Mouse (Mus musculus) layer of hippocampus, postnatal 25 days (tissue): ENCODE measurements around the gene Spcs2. TPM values are rescaled to one million over a fixed set of nuclear protein-coding genes. Genes with fewer than 3 reads are reported as not detected.

Source experiments
- DNase-seq, 2 experiments: peaks; one replicate each; pipeline ENCODE4 v3.0.0; 2022; ENCODE audit warnings: mixed read lengths in 2 of 2, low spot score in 1 of 2; ENCODE audit errors: extremely low spot score in 1 of 2
- total RNA-seq, 2 experiments: library from RNA; stranded (reverse); gene quantifications; 2 replicates each; pipeline ENCODE4 v1.2.3; 2021

The Spcs2 gene
- total RNA-seq, 2 experiments from 2014 or later, result 89.9 to 104 TPM

DNA sequence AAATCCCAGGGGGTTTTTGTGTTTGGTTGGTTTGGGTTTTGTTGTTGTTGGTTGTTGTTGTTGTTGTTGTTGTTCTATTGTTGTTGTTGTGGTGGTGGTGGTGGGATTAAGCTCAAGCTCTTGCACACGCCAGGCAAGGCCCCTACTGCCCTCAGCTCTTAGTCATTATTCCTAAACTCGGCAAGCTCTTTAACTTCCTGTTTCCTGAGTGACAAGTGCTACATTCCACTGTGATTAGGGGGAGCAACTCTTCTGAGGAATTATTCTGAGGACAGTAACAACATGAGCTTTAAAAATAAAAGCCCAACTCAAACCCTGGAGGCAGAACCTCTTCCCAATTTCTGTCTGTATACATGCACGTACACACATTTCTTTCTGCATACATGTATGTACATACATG lies 2.0 kb upstream of the Spcs2 start:
- no peak for DNase-seq

DNA sequence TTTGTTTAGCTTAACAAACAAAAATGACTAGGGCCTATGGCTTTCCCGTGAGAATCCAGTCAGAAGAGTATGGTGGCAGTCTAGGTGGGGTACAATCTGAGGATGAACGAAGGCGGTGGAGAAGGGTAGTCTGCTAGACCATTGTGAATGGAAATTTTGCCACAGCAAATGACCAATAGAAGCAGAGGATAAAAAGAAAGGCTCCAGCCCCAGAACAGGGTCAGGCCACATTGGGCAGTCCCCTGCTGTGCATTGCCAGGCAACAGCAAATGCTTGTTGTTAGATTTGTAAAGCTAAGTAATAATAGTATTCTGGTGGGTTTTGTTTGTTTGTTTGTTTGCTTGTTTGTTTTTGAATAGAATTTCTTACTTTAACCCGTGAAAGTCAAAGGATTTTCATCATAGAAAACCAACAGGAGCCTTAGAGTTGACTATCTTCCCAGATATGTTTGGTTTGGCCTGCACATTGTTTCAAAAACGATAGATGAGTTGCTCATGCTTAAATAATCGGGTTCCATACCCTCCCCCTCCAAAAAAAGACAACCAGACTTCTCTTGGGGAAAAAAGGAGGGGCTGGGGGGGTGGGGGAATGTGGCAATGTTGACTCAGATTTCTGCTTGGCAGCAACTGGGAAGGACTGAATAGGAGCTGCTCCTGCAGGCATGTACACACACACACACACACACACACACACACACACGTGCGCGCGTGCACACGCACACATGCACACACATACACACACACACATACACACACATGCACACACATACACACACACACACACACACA lies 1.2 kb upstream of the Spcs2 start:
- no peak for DNase-seq

DNA sequence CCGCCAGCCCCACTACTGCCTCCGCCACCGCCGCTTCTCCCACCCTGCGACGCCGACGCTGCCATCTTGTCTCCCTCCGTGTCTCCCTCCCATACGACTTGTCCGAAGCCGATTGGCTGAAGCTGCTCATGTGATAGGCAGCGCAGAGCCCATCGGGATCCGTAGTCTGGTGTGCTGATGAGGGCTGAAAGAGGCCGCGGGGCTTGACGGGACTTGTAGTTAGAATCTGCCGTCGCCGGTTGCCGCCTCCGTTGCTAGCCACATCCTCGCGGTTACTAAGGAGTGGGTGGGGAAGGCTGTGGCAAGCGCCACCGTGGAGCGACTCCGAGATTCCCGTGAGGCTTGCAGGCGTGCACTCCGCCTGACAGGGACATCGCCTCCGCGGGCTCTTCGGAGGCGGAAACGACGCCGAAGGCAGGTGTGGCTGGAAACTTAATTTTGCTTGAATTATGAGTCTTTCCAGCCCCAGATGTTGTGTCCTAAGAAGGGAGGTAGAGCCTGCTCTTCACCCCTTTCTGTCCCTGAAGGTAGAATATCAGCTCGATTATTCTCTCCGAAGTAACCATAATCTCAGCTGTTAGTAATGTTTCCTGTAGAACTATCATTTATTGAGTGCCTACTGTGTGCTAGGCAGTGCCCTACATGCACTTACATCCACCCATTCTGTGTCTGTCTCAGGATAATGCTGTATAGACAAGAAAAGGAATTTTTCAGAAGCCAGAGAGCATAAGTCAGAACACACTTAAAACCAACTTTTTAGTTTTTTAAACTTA lies 4.3 kb downstream of the Spcs2 start, which contains the start of gene Xrra1:
Xrra1 (plus strand) TSS at position 304 of the 773 bp plus-strand sequence.
- DNase-seq, result peak; percentile 82 to 85

DNA sequence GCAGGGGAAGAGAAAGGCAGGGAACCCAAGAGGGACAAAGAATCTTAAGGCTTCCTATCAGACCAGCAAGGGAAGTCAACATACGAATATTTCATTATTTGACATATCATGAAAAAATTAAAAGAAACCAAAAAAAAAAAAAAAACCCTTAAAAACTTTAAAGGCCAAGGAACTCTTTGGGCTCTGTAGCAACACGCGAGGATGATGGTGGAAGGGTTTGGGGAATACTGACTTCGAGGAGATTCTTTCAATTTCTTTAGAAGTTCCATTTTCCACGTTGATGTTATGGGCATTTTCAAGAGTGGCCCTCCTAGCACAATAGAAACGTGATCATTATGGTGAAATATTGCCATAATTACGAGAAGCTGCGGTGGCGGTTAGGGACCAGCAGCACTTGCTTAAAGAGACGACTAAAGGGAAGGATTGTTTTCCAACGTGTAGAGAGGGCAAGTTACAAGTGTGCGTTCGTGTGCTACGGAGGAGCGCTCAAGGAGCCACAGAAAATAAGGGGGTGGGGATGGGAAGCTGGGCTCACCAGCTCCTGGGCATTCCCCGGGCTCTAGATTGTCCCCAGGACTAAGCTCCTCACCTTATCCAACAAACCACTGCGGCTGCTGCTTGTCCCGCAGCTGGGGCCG lies 5.0 kb downstream of the Spcs2 start:
- DNase-seq, result no peak

DNA sequence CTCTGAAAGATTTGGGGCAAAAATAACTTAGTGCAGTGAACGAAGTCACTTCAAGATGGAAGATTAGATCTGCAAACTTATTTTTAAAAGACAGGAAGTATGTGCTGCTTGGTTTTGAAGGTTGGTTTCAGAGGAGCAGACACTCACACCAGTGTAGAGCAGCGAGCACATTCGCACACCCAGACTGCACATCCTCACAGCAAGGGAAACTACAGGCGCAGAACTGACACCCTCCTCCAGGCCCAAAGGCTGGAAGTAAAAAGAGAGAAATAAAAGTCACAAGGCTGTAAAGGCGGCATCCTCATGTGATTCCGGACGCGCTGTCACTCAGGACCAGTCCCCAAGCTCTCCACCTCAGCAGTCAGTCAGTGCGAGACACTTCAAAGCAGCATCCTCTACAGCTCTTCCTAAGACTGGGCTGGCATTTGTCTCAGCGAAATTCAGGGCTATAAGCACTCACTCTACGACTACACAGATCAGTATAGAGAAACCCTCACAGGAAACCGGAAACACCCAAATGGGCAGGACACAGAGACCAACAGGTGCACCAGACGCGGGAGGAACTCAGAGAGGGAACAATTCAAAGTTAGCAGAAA lies 6.9 kb downstream of the Spcs2 start:
- DNase-seq, result no peak

DNA sequence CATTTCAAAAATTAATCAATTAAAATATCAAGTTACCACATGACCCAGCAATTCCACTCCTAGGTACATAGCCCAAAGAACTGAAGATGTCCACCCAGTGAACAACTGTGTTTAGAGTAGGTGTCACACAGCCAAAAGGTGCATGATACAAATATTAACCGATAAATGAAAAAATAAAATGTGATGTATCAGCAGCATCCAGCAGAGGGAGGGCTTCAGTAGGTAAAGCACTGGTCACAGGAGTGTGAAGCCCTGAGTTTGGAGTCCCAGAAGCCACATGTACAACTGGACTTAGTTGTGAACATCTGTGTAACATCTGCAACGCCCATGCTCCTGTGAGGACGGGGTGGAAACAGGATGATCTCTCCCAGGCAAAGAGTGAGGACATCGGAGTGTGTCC lies 9.0 kb downstream of the Spcs2 start:
- DNase-seq, result no peak

DNA sequence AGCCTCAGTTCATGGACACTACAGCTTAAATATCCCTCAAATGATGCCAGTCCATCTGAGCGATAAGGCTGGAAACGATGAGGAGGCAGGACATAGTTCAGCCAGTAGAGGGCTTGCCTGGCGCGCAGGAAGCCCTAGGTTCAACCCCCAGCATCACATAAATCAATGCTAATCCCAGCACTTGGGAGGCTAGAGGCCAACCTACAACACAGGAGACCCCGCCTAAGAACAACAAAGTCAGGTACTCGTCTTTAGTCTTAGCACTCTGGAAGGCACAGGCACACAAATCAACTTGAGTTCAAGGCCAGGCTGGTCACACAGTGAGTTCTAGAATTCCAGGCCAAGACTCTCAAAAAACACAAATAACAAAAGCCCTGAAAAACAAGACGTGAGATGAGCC lies 9.9 kb downstream of the Spcs2 start:
- no peak for DNase-seq

DNA sequence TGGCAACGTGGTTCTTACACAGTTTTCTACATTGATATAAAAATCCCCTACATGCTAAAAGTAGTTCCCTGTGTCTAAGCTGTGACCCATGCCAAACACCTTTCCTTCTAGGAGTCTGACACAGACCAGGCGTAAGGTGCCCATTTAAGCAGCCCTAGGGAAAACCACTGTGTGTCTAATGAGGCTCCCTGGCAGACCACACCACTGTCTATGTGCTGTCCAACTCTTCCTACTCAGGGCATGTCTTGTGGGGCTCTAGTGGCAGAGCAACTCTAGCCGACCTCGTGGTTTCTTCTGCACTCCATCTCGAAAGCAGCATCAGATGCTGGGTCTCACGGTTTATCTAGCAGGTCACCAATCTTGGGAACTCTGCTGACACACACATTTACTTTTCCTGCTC lies 11.6 kb downstream of the Spcs2 start:
- no peak for DNase-seq

DNA sequence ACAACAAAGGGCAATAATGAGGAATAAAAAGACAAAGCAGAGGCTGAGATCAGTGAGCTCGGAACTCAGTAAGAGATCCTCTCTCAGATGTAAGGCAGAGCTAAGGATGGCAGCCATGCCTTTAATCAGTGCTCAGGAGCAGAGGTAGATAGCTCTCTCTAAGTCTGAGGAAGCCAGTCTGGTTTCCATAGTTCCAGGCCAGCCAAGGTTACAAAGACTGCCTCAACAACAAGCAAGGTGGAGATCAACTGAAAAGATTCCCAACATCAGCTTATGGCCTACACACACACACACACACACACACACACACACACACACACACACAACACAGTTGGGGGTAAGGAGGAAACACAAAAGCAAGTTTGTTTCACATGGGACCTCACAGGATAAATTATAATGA lies 12.1 kb downstream of the Spcs2 start:
- no peak for DNase-seq

DNA sequence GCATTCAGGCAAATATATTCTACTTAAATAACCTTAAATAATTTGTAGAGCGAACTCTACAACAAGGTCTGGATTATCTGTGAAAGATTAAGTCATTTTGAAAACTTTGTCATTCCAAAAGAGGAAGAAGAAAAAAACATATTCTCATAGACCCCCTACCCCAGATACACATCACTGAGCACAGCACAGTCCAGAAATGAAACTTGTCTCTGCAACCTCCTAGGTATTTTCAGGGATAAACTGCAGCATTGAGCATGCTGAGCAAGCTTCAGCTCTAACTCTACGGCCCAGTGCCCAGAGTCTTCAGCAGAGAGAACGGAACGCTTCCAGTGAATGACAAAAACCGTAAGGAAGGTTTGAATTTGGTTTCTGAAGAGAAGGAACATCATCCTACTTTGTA lies 12.7 kb downstream of the Spcs2 start:
- no peak for DNase-seq

DNA sequence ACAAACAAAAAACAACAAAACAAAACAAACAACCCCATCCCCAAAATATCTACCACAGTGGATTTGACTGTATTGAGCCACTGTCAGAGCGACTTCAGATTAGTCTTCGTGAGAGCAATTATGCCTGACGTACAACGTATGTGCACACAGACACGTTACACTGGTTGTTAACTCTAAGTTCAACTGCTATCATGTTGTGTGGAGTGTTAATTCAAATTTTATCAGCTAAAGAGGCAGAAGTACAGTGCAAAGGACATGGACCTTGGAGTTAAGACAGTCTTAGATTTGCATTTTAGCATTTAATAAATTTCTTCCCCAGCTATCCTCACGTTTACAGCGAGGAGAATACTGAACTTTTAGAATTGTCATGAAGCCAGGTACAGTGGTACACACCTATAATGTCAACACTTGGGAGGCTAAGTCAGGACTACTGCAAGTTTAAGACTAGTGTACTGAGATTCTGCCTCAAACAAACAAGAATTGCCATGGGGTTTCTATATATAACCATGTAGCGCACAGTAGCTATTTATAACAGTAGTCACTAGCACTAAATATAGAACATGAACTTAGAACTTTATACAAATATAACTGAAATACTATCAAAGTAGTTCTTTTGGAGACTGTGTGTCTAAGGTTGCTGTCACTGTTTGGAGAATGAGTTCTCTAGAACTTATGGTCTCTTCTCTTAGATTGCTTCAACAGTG lies 17.6 kb downstream of the Spcs2 start:
- no peak for DNase-seq

DNA sequence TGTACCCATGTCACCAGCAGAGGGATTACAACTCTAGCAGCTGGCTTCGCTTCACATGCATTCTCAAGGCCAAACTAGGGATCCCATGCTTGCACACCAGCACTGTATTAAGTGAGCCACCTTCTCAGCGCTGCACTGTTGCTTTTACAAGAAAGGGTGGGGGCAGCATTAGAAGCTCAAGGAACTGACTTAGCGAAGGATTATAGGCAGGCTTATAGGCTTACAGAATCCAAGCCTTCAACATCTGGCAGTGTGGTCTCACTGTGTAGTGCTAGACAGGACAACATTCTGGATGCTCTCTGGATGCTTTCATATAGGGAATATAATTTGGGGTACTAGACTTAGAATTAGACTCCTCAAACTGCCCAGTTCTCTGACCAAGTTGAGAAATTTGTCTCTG lies 25.0 kb downstream of the Spcs2 start:
- no peak for DNase-seq

DNA sequence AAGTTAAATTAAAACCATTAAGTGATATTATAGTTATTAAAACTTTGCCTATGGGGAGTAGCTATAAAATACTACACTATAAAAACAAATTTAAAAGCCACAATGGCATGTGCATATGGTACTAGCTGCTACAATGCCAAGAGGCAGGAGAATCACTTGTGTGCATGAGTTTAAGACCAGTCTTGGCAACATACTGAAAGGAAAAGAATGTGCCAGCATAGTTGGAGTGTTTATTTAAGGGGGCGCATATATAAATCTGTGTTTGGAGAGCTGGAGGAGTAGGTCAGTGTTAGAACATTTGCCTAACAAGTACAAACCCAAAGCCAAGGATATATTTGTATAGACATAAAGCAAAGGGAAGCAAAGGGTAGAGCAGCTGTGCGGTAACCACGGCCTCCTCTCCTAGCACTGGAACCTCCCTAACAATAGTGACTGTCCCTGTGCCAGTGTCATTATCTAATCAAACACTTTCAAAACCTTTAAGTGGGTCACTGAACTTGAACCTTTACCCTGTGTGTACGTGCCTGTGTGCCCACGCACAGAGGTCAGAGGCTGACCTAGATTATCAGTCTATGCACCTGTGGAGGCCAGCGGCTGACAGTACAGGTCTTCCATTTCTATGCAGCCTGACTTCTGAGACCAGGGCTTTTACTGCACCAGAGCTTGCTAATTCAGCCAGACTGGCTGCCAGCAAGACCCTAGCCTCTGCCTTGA lies 25.7 kb downstream of the Spcs2 start:
- no peak for DNase-seq

DNA sequence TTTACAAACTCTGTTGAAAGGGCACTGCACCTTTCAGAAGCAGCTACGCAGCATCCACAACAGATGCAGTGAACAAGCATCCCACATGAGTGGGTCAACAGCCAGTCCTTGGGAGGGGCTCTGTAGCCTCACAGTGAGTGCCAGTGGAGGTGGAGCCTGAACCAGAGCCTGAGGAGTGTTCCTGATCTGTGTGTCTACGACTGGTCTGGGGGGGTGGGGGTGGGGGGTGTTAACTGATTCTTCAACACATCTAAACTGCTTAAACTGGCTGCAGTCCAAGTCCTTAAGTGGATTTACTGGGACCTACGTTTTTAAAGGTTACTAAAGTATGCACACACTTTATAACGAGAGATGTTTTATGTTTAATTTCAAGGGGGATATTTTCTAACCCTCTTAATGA lies 26.5 kb downstream of the Spcs2 start:
- DNase-seq, result no peak

DNA sequence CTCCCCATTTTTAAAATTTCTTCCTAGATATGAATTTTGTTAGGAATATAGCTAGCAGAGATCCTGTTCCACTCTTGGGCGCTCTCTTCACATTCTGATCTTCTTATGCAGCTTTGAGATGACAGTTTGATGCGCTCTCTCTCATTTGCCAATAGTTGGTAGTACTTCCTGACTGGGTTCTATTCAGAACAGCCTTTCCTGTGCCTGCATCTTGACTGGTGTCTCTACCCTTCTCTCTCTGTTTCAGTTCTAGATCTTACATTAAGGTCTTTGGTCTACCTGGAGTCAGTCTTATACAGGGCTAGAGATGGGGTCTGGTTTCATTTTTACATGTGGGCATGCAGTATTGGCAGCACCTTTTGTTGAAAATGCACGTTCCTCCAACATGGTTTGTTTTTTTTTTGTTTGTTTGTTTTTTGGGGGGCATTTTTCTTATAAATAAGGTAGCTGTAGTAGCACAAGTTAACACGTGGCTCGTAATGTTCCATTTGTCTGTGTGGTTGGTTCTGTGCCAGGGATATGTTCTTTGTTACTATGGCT lies 28.9 kb downstream of the Spcs2 start:
- no peak for DNase-seq

DNA sequence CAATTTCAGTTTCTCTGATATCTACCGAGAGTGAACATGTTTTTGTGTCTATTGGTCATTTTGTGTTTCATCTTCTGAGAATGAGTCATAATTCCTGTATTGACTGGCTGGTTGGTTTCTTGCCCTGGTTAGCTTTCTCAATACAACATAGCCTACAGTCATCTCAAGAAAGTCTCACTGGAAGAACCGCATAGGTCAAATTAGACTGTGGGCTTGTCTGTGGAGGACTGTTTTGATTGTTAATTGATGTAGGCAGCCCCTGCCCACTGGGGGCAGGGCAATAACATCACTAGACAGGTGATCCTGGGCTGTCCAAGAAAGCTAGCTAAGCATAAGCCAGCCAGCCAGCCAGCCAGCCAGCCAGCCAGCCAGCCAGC lies 29.4 kb downstream of the Spcs2 start:
- DNase-seq, result no peak

DNA sequence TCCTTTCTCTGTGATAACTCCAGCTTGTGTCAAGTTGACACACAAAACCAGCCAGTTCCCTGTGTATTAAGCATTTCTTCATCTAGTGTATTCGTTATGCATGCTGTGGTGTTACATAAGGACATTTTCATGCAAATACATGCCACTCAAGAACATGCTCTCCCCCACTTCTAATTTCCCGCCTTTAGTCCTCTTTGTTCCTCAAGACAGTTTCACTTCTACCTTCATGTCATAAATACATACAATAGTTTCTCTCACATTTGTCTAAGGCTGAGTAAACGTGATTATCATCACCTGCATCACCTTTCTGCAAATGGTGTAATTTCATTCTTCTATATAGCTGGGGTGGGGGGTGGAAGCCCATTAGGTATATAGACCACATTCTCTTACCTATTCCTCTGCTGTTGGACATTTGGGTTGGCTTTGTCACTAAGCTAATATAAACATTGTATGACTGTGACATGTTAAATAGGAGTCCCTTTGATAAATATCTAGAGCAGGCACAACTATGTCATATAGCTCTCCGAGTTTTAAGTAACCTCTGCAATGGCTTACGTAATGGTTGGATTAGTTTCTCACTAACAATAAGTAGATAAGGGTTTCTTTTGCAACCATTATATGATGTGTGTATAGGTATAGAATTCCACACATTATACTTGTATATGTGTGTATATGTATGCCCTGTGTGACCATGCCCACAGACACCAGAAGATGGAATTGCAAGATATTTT lies 30.0 kb downstream of the Spcs2 start:
- no peak for DNase-seq

DNA sequence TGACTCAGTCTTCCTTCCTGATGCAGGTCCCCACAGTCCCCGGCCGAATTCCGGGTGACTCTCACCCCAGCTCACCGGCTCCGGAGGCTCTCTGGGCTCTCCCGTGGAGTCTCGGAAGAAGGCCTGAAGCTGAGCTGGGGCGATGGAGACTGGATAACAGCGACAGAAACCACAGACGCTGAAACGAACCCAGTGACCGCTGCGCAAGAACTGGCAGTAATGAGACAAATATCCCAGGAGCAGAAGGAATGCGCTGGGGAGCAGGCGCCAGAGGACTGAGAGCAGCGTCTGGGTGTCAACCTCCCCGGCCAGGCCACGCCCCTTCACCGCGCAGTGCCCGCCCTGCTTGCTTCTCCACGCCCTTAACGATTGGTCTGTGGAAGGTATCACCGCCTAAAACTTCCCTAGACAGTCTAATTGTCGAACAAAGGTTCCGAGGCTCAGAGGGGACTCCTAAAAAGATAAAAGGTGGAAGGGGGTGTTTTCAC lies 35.1 kb downstream of the Spcs2 start, which contains the start of gene Neu3:
Neu3 (minus strand) TSS at position 335 of the 488 bp plus-strand sequence.
- DNase-seq, result peak; percentile 70 to 80

DNA sequence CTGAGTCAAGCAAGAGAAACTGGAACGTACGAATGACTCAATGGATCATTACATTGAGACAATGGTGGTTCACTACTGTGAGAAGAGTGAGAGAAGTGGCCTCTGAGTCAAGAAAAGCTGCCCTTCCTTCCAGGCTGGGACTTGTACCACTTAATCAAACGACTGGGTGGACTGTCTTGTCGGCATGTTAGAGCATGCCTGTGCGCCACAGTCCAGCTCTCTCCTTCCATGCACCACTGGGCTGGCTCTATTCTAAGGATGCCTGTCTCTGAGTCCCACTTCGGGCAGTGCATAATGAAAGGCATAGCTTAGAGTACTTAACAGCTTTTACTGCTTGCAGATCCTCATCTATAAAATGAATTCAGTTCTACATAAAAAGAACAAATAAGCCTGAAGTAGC lies 37.2 kb downstream of the Spcs2 start:
- DNase-seq, result no peak
